Mouse (Mus musculus): Measurements from ENCODE around the gene Batf3.

The Batf3 gene

DNA sequence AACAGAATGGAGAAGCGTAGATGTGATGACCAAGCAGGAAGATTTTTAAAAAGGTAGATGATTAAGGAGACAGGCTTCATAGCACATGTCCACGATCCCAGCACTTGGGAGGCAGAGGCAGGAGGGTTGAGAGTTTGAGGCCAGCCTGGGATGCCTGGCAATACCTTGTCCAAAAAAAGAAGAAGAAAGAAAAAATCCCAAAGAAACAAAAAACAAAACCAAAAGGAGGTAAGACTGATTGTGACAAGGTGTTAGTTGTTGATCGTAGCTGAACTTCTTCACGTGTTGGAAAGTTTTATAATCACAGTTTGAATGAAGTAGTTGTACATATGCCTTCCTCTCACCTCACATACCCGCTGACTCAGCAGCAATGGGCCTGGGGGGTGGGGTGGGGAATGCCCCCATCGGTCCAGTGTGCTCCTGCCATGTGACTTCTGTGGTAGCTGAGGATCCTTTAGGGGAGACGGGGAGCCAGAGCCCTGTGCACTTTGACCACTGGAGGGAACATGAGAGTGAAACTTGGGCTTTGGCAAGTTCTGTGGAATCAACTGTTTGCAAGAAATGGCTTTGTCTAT, 11.3 kb upstream of the Batf3 start:
- DNase-seq (ENCODE audit: low read depth, low spot score), result no peak

DNA sequence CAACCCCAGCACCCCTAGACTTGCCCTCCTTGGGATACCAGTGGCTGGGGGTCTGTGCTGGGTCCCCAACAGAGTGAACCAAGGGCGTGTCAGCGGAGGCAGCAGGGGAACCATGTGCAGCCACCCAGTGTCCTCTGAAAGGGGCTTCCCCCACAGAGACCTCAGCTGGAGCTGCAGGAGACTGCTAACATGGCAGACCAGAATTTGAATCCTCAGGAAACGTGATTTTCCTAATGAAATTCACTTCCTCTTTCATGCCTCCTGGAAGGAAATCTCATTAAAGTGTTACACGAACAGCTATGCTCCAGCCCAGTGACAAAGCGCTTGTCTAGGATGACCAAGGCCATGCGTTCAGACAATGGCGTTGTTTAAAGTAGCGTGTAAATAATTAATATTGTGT, 10.7 kb upstream of the Batf3 start:
- no peak for DNase-seq (ENCODE audit: low read depth, low spot score)

DNA sequence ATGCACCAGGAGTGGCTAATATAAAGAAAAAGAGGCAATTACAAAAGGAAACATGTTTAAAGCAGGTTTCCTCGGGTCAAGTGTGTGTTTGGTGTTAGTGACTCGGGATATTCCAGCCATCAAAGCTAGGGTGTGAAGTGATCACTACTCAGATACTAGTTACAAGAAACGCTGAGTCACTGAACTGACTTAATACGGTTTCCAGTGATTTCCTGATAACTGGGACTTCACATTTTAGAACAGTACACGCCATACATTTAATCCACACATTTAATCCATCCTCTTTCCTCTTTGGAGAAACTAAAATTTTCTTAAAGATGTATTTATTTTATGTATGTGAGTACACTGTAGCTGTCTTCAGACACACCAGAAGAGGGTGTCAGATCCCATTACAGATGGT, 9.7 kb upstream of the Batf3 start:
- DNase-seq (ENCODE audit: low read depth, low spot score), result no peak

DNA sequence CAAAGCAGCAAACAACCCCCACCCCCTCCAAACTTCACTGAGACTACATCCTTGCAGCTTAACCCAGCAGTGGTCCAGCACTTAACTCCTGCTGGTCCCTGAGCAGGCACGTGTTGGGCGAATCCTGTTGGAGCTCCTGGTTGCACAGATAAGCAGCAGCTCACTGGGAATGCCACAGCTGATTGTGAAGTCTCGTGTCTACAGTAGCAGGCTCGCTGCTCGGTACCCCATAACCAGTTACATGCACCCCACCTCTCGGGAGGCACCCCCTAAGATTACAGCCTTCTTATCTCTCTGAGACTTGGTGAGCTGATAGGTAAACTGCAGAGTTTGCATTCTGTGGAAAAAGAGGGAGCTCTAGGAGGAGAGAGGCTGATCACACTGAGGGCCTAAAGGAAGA, 8.3 kb upstream of the Batf3 start:
- no peak for DNase-seq (ENCODE audit: low read depth, low spot score)

DNA sequence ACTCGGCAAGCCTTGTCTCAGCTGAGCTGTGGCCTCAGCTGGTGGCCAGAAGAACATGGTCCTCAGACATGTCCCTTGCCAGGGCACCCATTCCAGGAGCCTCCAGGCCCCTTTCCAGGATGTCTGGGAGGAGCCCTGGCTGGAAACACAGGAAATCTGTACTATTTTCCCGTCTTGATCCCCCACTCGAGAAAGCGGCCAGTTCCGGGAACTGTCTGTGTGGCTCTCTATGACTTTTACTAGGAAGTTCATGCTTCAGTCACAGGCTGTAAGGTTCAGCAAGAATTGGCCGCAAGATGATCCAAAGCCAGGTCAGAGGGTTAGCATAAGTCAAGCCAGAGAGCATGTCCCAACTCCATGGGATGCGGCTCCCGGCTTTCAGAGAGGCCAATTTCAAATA, 5.6 kb upstream of the Batf3 start:
- DNase-seq (ENCODE audit: low read depth, low spot score), result no peak

DNA sequence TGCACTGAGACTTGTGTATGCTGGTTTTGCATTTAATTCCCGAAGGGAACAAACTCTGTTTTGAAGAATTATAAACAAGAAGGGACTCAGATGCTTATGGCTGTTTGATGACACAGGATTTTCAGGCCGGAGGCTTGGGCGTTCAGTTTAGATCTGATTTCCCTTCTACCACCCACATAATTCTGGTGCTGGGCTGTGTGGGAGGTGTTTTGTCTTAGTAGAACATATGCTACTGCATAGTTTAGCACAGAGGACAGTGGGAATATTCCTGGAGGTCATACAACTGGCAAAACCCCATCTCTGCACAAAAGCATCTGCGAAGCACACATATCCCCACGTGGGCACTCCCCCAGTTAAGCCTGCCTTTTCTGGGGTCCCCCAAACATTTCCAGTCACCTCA, 4.1 kb upstream of the Batf3 start:
- DNase-seq (ENCODE audit: low read depth, low spot score), result peak; percentile 85

DNA sequence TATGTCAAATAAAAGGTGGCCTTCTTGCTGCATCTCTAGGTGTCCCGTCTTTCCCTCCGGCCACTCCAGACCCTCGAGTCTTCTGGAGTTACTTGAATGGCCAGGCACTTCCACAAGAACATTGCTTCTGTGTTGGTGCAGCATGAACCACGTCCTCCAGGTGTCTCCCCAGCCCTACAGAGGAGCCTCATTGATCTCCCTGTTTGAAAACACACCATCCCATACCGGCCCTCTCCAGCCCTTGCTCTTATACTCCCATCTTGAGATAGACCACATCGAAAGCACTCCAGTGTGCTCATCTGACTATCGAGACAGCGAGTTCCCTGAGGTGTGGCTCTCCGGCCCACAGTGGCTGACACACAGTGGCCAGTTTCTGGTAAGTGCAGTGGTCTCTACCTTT, 2.6 kb upstream of the Batf3 start:
- peak; percentile 49 for DNase-seq (ENCODE audit: low read depth, low spot score)

DNA sequence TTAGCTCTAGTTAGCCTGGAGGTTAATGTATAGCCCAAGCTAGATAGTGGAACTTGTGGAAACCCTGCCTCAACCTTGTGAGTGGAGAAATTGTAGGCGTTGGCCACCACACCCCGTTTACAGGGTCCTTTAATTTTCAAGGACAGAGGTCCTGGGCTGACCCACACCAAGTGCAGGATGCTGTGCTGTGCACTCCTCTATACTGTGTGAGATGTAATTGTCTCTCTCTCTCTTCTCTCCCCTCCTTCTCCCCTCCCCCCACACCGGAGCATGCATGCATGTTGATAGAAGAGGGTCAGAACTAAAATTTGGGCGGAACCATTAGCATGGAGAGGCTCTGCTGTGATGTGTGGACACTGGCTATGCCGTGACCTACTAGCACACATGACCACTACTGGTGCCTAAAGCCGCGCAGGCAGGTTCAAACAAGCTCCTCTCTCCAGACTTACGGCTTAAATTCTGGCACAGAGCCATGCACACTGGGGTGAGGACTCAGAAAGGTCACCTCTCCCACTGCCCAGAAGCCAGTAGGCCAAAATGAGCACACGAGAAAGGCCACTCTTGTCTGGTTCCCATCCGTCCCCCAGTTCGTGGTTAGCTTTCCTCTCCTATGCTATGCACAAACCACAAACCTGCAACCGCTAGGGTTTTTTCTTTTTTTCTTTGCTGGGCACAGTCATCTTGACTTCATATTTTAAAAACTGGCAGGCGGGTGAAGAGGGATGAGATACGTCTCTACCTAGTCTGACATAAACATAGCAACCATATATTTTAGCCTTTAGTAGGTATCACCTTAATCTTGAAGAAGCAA, 571 bp upstream of the Batf3 start:
- no peak for DNase-seq (ENCODE audit: low read depth, low spot score)

DNA sequence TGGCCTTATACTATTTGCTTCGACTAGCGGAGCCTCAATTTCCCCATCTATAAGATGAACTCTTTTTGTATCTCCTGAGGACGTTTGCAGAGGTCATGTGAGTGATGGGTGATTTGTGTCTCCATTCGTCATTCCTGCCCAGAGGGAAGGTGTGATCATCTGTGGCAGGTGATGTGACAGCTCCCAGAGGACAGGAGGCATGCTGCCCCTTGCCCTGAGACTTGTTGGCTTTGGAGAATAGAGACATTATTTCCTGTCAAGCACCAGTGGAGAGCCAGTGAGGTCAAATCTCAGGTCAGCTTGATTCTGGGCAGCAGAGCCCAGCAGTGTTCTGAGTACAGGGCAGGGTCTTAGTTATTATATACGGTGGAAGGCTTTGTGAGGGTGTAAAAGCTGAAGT, 1.5 kb downstream of the Batf3 start:
- no peak for DNase-seq (ENCODE audit: low read depth, low spot score)

DNA sequence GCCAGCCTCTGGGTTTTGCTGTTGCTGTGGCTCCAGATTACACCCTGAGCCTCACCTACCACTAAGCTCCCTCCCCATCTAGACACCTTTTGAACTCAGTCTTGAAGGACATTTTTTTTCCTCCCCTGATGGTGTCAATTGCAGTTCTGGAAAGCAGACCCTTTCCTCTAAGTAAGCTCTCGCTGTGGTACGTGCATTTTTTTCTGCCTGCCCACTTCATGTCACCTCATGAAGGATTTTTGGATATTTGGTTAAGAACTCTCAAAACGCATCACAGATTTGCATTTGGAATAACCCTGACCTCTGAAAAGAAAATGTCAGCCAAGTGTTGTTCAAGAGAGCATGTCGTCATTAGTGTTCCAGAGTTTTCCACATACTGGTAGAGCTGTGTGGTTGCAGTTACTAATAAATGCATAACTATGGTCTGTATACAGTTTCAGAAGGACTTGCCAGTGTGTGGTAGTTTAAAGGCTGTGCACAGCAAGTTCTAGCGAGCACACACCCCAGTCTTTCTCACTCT, 2.2 kb downstream of the Batf3 start:
- DNase-seq (ENCODE audit: low read depth, low spot score), result no peak

DNA sequence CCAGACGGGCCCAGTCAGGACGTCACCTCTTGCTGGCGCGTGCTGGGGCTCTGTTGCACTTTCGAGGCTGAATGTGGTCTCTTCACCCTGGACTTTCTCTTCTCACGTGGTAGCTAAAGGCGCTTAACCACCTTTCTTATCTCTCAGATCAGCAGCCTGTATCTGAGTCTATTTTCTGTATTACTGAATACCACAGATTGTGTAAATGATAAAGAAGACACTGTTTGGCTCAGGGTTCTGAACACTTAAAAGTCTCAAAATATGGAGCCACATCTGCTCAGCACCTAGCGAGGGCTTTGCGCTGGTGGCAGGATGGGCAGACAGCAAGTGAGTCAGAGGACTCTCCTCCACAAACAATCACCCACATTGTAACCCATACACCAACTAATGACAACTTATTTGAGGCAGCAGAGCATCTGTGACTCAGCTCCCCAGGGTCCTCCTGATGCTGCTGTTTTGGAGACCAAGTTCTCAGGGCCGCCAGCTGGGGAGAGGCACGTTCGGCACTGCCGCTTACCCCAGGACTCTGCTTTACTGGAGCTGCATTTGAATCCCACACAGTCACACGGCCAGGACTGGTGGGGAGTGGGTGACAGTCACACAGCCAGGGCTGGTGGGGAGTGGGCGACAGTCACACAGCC, 5.2 kb downstream of the Batf3 start:
- DNase-seq (ENCODE audit: low read depth, low spot score), result peak; percentile 76

DNA sequence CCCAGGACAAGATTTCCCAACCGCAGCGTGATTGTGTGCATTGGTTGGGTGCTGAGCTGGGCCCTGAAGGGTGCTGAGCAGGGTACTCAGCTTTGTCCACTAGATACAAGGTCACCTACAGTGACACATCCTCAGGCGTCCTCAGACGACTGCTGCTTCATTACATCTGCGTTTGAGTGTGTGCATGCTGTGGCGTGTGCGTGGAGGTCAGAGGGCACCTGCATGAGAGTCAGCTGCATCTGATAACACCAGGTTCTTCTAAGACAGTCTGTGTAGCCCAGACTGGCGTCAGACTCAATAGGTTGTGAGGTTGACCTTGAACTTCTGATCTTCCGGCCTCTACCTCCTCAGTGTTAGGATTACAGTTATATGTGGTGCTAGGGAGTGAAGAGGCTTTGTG, 7.6 kb downstream of the Batf3 start:
- no peak for DNase-seq (ENCODE audit: low read depth, low spot score)

DNA sequence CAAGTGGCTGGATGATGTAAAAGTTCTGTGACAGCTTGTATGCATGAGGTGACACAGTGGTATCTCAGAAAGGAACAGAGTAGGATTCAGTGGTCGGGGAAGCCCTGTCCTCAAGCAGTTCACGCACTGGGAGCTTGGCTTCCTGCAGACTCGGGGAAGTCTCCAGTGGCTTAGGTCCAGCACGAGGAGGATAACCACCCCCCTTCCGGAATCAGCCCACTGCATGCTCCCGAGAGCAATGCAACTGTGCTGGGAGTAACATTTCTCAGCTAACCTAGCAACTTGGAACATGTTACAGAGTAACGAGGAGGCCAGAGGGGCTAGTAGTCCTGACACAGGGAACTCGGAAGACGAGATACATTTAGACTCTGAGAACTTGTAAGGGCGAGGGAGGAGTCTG, 9.7 kb downstream of the Batf3 start:
- no peak for DNase-seq (ENCODE audit: low read depth, low spot score)

DNA sequence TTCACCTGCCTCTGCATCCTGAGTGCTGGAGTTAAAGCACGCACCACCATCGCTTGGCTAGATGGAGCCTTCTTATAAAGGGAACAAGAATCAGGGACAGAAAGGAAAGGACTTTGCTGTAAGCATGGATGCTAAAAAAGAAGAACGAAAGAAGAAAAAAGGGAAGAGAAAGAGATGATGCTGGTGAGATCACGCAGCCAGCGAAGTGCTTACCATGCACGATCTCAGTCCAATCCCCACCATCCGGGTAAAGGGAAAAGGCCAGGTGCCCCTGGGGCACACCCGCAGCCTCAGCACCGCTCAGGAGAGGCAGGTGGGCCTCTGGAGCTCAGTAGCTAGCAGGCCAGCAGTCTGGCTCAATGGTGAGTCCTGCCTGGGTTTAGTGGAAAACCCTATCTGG, 12.3 kb downstream of the Batf3 start:
- no peak for DNase-seq (ENCODE audit: low read depth, low spot score)

DNA sequence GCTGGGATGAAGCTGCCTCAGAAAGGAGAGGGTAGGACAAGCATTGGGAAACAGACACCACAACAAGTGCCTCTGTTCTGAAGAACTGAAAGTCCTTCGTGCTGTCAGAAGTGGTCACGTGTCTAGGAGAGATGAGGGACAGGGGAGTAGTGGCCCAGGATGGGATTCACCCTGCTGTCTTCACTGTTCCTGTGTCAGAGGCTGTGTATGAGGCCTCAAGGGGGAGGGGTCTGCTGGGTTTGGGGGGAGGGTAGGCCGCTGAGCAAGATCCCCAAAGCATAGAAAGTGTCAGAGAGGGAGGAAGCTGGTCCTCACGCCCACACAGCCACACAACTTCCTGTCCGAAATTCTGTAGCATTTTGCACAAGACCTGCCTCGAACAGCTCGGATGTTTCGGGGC, 13.5 kb downstream of the Batf3 start:
- DNase-seq (ENCODE audit: low read depth, low spot score), result peak; percentile 42

DNA sequence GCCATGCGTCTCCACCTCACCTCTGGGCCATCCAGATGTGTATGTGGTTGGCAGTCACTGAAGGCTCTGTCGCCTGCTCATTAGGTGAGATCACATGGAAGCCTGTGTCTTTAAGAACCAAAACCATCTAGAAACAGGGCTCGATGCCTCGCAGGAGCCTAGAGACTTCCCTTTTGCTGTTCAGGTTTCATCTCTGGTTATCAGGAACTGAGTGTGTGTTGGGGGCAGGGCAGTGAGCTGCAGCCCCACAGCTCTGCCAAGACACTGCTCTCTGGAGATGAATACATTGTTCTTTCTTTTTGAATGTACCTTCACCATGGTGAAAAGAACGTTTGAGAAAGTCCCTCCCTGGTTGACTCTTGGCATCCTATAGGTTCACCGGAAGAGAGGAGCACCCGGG, 17.2 kb downstream of the Batf3 start:
- DNase-seq (ENCODE audit: low read depth, low spot score), result no peak

DNA sequence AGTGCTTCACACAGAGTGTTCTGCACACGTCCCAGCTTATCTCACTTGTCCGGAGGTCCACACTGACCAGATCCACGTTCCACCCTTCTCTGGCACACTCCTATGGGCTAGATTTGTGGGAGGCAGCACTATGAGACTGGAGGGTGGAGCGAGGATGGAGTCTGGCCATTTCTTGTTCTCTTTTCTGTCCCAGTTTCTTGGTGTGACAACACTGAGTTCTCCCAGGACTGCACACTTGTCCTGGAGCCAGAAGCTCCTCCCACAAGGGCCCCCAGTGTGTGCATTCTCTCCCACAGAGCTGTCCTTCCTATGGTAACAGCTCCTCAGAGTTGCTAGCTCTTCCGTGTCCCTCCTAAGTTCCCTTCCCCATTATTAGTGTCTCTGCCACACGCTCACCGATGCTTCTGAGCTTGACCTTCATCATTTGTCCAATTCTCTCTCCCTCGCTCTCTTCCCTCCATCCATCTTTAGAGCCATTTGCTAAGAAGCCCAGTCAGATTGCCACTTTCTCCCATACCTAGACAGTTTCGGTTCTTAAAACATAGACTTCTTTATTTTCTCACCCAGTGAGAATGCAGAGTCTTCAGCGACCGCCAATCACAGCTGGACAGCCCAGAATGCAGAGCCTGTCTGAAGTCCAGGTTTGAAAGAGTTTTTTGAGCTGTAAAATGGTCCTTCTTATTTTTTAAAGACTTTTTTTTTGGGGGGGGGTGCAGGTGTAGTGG, 18.0 kb downstream of the Batf3 start:
- peak; percentile 34 for DNase-seq (ENCODE audit: low read depth, low spot score)

DNA sequence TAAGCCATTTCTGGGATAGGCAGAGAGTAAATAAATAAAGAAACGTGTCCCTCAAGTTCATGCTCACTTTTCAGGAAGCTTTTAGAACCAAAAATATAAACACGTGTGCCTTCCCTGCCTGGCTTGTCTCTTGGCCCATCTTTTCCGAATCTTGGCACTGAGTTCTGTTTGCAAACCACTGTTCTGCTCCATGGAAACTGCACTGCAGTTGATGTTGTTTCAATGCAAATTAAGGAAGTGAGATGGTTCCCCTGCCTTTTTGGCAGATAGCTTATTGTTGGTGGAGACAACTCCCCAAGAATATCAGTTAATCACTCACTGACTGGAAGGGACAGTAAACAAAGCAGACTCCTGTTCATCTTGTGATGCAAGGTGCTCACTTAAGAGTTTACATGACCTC, 25.1 kb downstream of the Batf3 start:
- peak; percentile 58 for DNase-seq (ENCODE audit: low read depth, low spot score)

DNA sequence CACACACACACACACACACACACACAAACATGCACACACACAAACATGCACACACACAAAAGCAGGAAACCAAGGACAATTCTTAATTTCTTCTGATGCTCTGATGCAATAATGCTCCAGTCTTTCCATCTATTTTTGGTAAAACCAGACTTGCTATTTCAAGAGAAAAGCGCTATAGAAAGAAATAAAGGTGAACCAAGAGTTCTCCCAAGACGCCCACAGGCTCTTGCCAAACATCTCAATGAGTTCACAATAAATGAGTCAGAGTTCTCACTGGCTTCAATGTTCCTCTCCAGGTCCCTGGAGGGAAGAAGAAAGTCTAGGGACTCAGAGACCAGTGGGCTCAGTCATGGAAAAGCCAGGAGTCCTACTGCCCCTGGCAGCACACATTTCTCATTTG, 26.0 kb downstream of the Batf3 start:
- peak; percentile 61 for DNase-seq (ENCODE audit: low read depth, low spot score)

DNA sequence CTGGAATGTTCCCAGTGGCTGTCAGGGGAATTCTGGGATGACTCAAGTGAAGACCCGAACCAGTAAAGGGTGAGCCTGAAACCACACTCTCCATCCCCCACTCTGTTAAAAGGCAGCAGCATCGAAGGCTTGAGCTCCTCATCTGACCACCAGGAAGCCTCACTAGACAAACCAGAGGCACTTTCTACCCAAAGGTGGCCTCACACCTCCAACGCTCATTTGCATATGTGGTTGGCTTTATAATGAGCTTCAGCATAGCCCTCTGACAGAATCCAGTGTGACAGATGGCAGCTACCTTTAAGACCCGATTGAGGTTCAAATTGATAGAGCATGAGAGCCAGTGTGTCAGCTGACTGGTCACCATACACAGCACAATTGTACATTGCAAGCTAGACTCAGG, 26.6 kb downstream of the Batf3 start:
- DNase-seq (ENCODE audit: low read depth, low spot score), result no peak

DNA sequence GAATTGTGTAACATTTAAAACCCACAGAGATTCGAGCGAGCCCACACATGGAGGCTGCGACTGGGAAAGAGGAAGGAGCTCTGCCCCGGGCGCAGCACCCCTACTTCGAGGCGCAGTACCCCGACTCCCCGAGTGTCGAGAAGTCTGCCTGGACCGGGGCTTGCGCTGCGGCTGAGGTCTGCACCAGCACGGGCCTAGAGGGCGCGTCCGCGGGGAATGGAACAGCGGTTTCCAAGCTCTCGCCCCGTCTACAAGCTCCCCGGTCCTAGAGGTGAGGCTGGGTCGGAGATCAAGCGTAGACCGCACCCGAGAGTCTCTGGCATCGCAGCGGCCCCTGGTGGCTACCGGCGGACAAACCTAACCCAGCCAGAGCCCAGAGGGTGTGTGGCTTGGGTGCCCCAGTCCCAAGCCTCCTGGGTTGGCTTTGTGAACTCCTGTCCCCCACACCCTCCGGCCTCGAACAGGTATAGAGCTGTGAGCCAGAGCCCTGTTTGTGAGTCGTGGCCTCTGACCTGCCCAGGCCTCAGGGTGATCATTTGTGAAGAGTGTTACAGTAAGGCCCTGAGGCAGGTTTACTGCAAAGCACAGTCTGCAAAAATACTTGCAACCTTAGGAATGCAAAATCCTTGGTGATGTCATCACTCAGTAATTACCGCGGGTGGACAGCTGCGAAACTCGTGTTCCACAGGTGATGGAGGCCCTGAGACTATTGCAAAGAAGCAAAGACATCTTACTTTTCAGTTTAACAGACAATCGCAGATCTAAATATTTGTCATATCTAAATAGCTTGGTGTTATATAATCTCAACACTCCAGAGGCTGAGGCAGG, 28.4 kb downstream of the Batf3 start:
- DNase-seq (ENCODE audit: low read depth, low spot score), result peak; percentile 46

Data from brain, adult 2 months (tissue).